Mouse (Mus musculus): Measurements from ENCODE around the gene Tlk1. TPM values are rescaled to one million over a fixed set of nuclear protein-coding genes. Genes with fewer than 3 reads are reported as not detected.

The Tlk1 gene
- polyA plus RNA-seq (2012; rRNA removed), result 14.4 and 16.9 TPM in 2 replicates

GRCm38 (mm10) chr2:70825371-70826051, at the start of gene Tlk1:
Tlk1 (minus strand) TSS chr2:70825728.

Other genes starting within 250 kb of the Tlk1 start
- 32.7 and 34.6 TPM in 2 replicates for gene Gorasp2, start 164.2 kb downstream of the Tlk1 start, polyA plus RNA-seq (2012; rRNA removed)
- 0.10 and 0.11 TPM in 2 replicates for gene Gm26558, start 163.6 kb downstream of the Tlk1 start, polyA plus RNA-seq (2012; rRNA removed)
- gene Dcaf17, start 229.6 kb upstream of the Tlk1 start, polyA plus RNA-seq (2012; rRNA removed), result 4.2 and 4.6 TPM in 2 replicates
- gene Mettl8, start 229.9 kb upstream of the Tlk1 start, polyA plus RNA-seq (2012; rRNA removed), result 3.9 and 4.2 TPM in 2 replicates